Mouse (Mus musculus): ENCODE measurements at regions not wholly inside any gene's neighbourhood (a gene's known extent, or its start where the extent isn't known, plus 50 kb on each side); places are given as distances from the start of the nearest gene placed in this dataset.

DNA sequence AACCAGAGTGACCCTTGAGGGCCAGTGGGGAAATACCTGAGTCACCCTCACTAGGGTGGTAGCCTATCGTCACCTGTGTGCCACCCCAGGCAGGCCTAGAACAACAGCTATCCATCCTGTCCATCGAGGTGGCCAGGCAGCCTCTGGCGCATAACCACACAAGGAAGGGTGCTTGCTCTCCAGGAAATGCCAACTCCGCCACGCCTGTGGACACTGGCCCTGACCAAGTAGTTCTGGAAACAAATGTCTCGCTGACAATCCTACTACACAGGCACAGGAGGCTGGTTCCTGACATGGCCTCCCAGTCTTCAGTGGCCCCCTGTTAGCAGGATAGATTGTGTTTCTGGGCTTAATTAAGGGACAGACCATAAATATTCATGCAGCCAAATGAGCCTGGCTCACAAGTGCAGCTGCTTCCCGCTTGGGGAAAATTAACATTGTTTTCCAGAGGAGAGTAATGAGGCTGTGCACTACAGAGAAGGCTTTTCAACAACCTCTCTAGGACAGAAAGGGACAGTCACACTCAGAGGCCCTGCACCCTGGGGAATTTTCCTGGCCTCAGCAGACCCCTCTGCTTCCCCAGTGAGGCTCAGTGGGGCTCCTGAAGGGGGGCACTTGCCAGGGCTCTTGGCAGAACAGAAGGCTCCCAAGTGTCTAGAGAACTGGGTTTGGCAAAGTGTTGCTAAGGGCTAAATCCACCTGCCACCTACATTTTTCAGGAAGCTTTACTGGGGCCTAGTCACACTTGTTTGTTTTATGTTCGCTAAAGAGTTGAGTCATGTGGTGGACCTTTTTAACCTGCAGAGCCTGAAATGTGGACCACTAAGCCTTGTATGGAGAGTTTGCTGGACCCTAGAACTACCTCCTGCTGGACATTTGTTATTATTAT is 143.2 kb upstream of the Gm12830 start:
- DNase-seq (ENCODE audit: low spot score) = peak; percentile 19
- H3K4me3 ChIP-seq (ENCODE audit: low read depth, low read length) = no peak overlapping the region
- 49% methylated on average over 8 of the region's 8 CpGs for WGBS

DNA sequence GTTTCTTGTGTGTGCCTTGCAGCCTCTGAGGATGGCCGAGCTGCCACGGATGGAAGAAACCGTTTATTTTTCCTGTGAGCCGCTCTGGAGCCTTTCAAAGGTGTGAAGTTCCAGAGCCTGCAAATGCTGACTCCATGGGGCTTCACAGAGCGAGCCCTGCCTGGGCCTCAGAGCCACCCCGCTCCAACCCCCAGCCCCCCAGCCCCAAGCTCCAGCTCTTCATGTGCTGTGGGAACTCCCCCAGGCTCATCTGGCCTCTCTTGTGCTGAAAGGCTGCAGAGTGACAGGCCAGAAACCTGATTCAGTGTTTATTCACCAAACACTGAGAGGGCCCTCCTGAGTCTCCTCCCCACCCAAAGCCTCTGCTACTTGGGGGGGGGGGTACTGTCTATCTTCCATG is 141.2 kb upstream of the Gm12830 start:
- no peak overlapping the region for H3K4me2 ChIP-seq (replicated peaks; ENCODE audit: low read depth, low read length)
- no peak overlapping the region for H3K9ac ChIP-seq (replicated peaks; ENCODE audit: low read depth)
- WGBS = 19% methylated on average over 6 of the region's 6 CpGs
- no peak overlapping the region for H3K4me3 ChIP-seq (ENCODE audit: low read depth, low read length)
- ATAC-seq (no peak), DNase-seq (ENCODE audit: low spot score) (no peak)
- H3K9me3 ChIP-seq (ENCODE audit: low read length) = no peaks in the 10 kb centered on the region
- H3K27ac ChIP-seq (ENCODE audit: low read length) = no peak overlapping the region
- H3K4me1 ChIP-seq (ENCODE audit: insufficient read depth, low read depth, low read length) = no peaks in the 10 kb centered on the region
- H3K36me3 ChIP-seq (ENCODE audit: insufficient read depth, low read length) = no peaks in the 10 kb centered on the region
- TF ChIP-seq CTCF (IDR thresholded peaks at IDR 0.05) = no peak
- no peak for TF ChIP-seq EP300 (IDR thresholded peaks at IDR 0.05)
- H3K27me3 ChIP-seq (replicated peaks; ENCODE audit: insufficient read depth, low read length) = no peaks in the 10 kb centered on the region

More for the DNA sequence above, 143.2 kb upstream of the Gm12830 start:
- H3K36me3 ChIP-seq (ENCODE audit: insufficient read depth, low read length) = no peaks in the 10 kb centered on the region
- no peak overlapping the region for H3K27ac ChIP-seq (ENCODE audit: low read length)
- no peaks in the 10 kb centered on the region for H3K27me3 ChIP-seq (replicated peaks; ENCODE audit: insufficient read depth, low read length)
- H3K4me2 ChIP-seq (replicated peaks; ENCODE audit: low read depth, low read length) = no peak overlapping the region
- no peaks in the 10 kb centered on the region for H3K9me3 ChIP-seq (ENCODE audit: low read length)
- no peak overlapping the region for H3K9ac ChIP-seq (replicated peaks; ENCODE audit: low read depth)
- TF ChIP-seq CTCF (IDR thresholded peaks at IDR 0.05) (no peak), EP300 (IDR thresholded peaks at IDR 0.05) (no peak)
- peak; percentile 33 for ATAC-seq
- H3K4me1 ChIP-seq (ENCODE audit: insufficient read depth, low read depth, low read length) = no peaks in the 10 kb centered on the region

DNA sequence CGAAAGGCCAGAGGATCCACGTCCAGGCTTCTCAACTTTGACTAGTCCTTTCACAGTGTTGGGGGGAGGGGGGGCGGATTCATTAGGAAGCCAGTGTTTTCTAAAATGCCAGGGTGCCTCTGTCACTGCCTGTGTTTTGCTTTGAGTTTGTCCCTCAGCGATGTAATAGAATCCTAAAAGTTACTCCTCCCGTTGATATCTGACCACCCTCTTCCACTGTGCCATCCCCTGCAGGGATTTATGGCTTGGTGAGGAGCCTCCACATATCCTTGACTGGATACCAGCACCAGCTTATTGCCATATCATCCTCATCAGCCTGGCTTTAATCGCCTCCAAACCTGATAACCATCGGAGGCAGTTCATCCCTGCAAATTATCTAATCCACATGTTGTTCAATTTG is 138.6 kb upstream of the Gm12830 start:
- Histone ChIP-seq H3K9me3 (ENCODE audit: low read length) (no peaks in the 10 kb centered on the region), H3K9ac (replicated peaks; ENCODE audit: low read depth) (no peak overlapping the region), H3K27ac (ENCODE audit: low read length) (no peak overlapping the region), H3K4me1 (ENCODE audit: insufficient read depth, low read depth, low read length) (no peaks in the 10 kb centered on the region), H3K36me3 (ENCODE audit: insufficient read depth, low read length) (no peaks in the 10 kb centered on the region), H3K4me3 (ENCODE audit: low read depth, low read length) (no peak overlapping the region), H3K27me3 (replicated peaks; ENCODE audit: insufficient read depth, low read length) (no peaks in the 10 kb centered on the region), H3K4me2 (replicated peaks; ENCODE audit: low read depth, low read length) (no peak overlapping the region)
- no peak for ATAC-seq
- no peak for DNase-seq (ENCODE audit: low spot score)
- TF ChIP-seq EP300 (IDR thresholded peaks at IDR 0.05) = no peak
- TF ChIP-seq CTCF (IDR thresholded peaks at IDR 0.05) = no peak
- 56% methylated on average over 7 of the region's 7 CpGs for WGBS

DNA sequence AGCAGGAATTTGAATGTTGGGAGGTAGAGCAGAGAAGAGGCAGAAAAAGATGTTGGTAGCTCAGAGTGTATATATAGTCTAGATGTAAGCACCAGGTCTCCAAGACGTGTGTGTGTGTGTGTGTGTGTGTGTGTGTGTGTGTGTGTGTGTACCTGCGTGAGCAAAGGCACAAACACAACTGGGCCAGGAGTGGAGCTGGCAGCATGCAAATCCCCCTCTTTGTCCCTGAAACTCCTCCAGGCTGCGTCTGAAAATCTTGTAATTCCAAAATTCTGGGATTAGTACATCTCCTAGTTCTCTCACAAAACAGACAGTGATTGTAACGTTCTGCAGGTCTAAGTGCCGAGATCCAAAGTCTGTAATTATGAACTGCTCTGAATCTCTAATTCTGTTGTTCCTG is 137.8 kb upstream of the Gm12830 start:
- 80% methylated on average over 5 of the region's 5 CpGs for WGBS
- Histone ChIP-seq H3K9me3 (ENCODE audit: low read length) (no peaks in the 10 kb centered on the region), H3K4me1 (ENCODE audit: insufficient read depth, low read depth, low read length) (no peaks in the 10 kb centered on the region)

DNA sequence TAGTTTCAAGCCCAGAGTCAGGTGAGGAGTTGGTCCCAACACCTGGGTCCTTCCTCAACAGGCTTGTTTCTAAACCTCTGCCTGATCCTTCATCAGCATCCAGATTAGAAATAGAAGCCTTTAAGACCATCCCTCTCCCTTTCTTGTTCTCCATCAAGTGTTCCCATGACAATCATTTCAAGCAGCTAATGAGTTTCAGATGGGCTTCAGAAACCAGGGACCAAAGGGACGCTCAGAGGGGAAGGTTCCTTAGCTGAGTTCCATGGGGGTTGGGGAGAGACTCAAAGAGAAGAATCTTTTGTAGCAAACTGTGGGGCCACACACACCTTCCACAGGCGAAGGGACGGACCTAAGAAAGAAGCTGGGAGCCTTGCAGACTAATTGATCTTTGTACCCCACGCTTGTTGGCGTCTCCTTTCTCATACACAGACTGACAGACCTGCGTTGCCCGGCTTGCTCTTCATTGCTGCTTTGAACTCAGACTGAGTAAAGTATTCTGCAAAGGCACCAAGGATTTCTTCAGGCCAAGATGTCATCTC is 136.6 kb upstream of the Gm12830 start:
- ATAC-seq = no peak
- 76% methylated on average over 7 of the region's 7 CpGs for WGBS
- no peaks in the 10 kb centered on the region for H3K27me3 ChIP-seq (replicated peaks; ENCODE audit: insufficient read depth, low read length)
- no peak for TF ChIP-seq EP300 (IDR thresholded peaks at IDR 0.05)
- no peak for TF ChIP-seq CTCF (IDR thresholded peaks at IDR 0.05)
- no peaks in the 10 kb centered on the region for H3K9me3 ChIP-seq (ENCODE audit: low read length)
- no peak overlapping the region for H3K9ac ChIP-seq (replicated peaks; ENCODE audit: low read depth)
- no peaks in the 10 kb centered on the region for H3K4me1 ChIP-seq (ENCODE audit: insufficient read depth, low read depth, low read length)
- no peak overlapping the region for H3K4me3 ChIP-seq (ENCODE audit: low read depth, low read length)
- no peak for DNase-seq (ENCODE audit: low spot score)
- no peaks in the 10 kb centered on the region for H3K36me3 ChIP-seq (ENCODE audit: insufficient read depth, low read length)
- H3K4me2 ChIP-seq (replicated peaks; ENCODE audit: low read depth, low read length) = no peak overlapping the region
- no peak overlapping the region for H3K27ac ChIP-seq (ENCODE audit: low read length)

More for the DNA sequence above, 137.8 kb upstream of the Gm12830 start:
- H3K9ac ChIP-seq (replicated peaks; ENCODE audit: low read depth) = no peak overlapping the region
- TF ChIP-seq EP300 (IDR thresholded peaks at IDR 0.05) (no peak), CTCF (IDR thresholded peaks at IDR 0.05) (no peak)
- no peak overlapping the region for H3K4me2 ChIP-seq (replicated peaks; ENCODE audit: low read depth, low read length)
- DNase-seq (ENCODE audit: low spot score) (no peak), ATAC-seq (no peak)
- H3K36me3 ChIP-seq (ENCODE audit: insufficient read depth, low read length) = no peaks in the 10 kb centered on the region
- H3K4me3 ChIP-seq (ENCODE audit: low read depth, low read length) = no peak overlapping the region
- no peak overlapping the region for H3K27ac ChIP-seq (ENCODE audit: low read length)
- no peaks in the 10 kb centered on the region for H3K27me3 ChIP-seq (replicated peaks; ENCODE audit: insufficient read depth, low read length)

DNA sequence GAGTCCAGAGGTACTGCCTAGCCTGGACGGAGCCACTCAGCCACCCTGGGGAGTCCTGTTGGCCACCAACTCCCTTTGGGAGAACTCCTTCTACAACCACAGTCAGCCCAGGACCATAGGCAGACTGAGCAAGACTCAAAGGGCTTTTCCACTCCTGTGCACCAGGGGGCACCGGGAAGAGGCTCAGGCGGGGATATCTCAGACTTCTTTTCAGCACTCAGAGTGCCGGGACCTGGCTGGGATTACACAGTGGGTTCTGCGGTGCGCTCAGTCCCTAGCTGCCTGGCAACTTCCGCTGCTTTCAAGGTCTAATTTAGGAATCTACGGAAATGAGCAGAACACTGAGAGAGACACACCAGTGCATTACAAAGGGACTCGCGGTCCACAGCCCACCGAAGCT is 136.1 kb upstream of the Gm12830 start:
- WGBS = 9% methylated on average over 11 of the region's 11 CpGs
- Histone ChIP-seq H3K4me3 (ENCODE audit: low read depth, low read length) (no peak overlapping the region), H3K4me1 (ENCODE audit: insufficient read depth, low read depth, low read length) (no peaks in the 10 kb centered on the region), H3K9me3 (ENCODE audit: low read length) (no peaks in the 10 kb centered on the region), H3K27me3 (replicated peaks; ENCODE audit: insufficient read depth, low read length) (no peaks in the 10 kb centered on the region), H3K27ac (ENCODE audit: low read length) (no peak overlapping the region), H3K36me3 (ENCODE audit: insufficient read depth, low read length) (no peaks in the 10 kb centered on the region), H3K4me2 (replicated peaks; ENCODE audit: low read depth, low read length) (0 out of 2 replicates have a peak overlapping the region, but pooled peaks have one; percentile 22), H3K9ac (replicated peaks; ENCODE audit: low read depth) (no peak overlapping the region)
- DNase-seq (ENCODE audit: low spot score) (peak; percentile 72), ATAC-seq (peak; percentile 75)
- TF ChIP-seq CTCF (IDR thresholded peaks at IDR 0.05) = peak; percentile 77
- TF ChIP-seq EP300 (IDR thresholded peaks at IDR 0.05) = no peak

Data from lung, postnatal 0 days (tissue).